Mouse (Mus musculus) erythroblast, embryonic 14.5 days (primary cell): ENCODE data around the gene Kat2b.
"Not testable (repeated sequence)": the region's sequence is repeated elsewhere in the genome, so short reads cannot be mapped to it uniquely, and the experiment has no call there.

Experiments
- GATA1 ChIP-seq: IDR thresholded peaks from 2 replicates; pipeline ENCODE4 v1.6.1; 2012; ENCODE audit warnings: low read length, inconsistent platforms, mixed read lengths
- TAL1 ChIP-seq: IDR thresholded peaks from 3 replicates; pipeline ENCODE4 v1.6.1; 2012; ENCODE audit warnings: low read length, inconsistent platforms, mixed read lengths

- TF ChIP-seq GATA1, TAL1: not testable (repeated sequence)
These were observed 36.6 kb downstream of the Kat2b start for GRCm38 (mm10) chr17:53603236-53603635.
